Mouse (Mus musculus): ENCODE results near the gene Ostf1. TPM values are rescaled to one million over a fixed set of nuclear protein-coding genes. Genes with fewer than 3 reads are reported as not detected.

Ostf1 gene
- polyA plus RNA-seq, 1 experiment from 2014 or later = 40.9 TPM

GRCm38 (mm10) chr19:18608975-18609374, 22.6 kb downstream of the Ostf1 start:
- H3K4me1 ChIP-seq (ENCODE audit: control insufficient read depth, insufficient read depth, low read length) = no peaks in the 10 kb centered on the region
- 55% methylated on average over 6 of the region's 6 CpGs for WGBS

GRCm38 (mm10) chr19:18607907-18608306, 23.7 kb downstream of the Ostf1 start:
- Histone ChIP-seq H3K36me3 (replicated peaks; ENCODE audit: control insufficient read depth, insufficient read depth, low read depth, low read length) (no peaks in the 10 kb centered on the region), H3K27me3 (ENCODE audit: control insufficient read depth, insufficient read depth, low read length) (no peaks in the 10 kb centered on the region), H3K9me3 (replicated peaks; ENCODE audit: control insufficient read depth, low read length) (no peaks in the 10 kb centered on the region), H3K4me2 (ENCODE audit: low read depth, low read length) (no peak overlapping the region), H3K4me1 (ENCODE audit: control insufficient read depth, insufficient read depth, low read length) (no peaks in the 10 kb centered on the region), H3K4me3 (ENCODE audit: low read depth, low read length) (no peak overlapping the region), H3K9ac (replicated peaks; ENCODE audit: low read length) (no peak overlapping the region), H3K27ac (replicated peaks; ENCODE audit: low read depth, low read length) (no peak overlapping the region)
- WGBS = 51% methylated on average over 7 of the region's 7 CpGs
- no peak for ATAC-seq (replicated peaks; ENCODE audit: insufficient number of reproducible peaks, low FRiP score, low TSS enrichment, low read depth)
- DNase-seq (ENCODE audit: low spot score) = no peak

More at GRCm38 (mm10) chr19:18608975-18609374, 22.6 kb downstream of the Ostf1 start:
- Histone ChIP-seq H3K27ac (replicated peaks; ENCODE audit: low read depth, low read length) (no peak overlapping the region), H3K27me3 (ENCODE audit: control insufficient read depth, insufficient read depth, low read length) (no peaks in the 10 kb centered on the region), H3K9me3 (replicated peaks; ENCODE audit: control insufficient read depth, low read length) (no peaks in the 10 kb centered on the region), H3K9ac (replicated peaks; ENCODE audit: low read length) (no peak overlapping the region), H3K4me2 (ENCODE audit: low read depth, low read length) (no peak overlapping the region), H3K4me3 (ENCODE audit: low read depth, low read length) (no peak overlapping the region), H3K36me3 (replicated peaks; ENCODE audit: control insufficient read depth, insufficient read depth, low read depth, low read length) (no peaks in the 10 kb centered on the region)
- ATAC-seq (replicated peaks; ENCODE audit: insufficient number of reproducible peaks, low FRiP score, low TSS enrichment, low read depth) = no peak
- DNase-seq (ENCODE audit: low spot score) = no peak

- ATAC-seq (replicated peaks; ENCODE audit: insufficient number of reproducible peaks, low FRiP score, low TSS enrichment, low read depth) = no peak
- 85% methylated on average over 6 of the region's 6 CpGs for WGBS
- H3K4me1 ChIP-seq (ENCODE audit: control insufficient read depth, insufficient read depth, low read length) = no peaks in the 10 kb centered on the region
- no peak overlapping the region for H3K9ac ChIP-seq (replicated peaks; ENCODE audit: low read length)
- no peaks in the 10 kb centered on the region for H3K36me3 ChIP-seq (replicated peaks; ENCODE audit: control insufficient read depth, insufficient read depth, low read depth, low read length)
- H3K4me2 ChIP-seq (ENCODE audit: low read depth, low read length) = no peak overlapping the region
- no peaks in the 10 kb centered on the region for H3K9me3 ChIP-seq (replicated peaks; ENCODE audit: control insufficient read depth, low read length)
- H3K27ac ChIP-seq (replicated peaks; ENCODE audit: low read depth, low read length) = no peak overlapping the region
- no peak overlapping the region for H3K4me3 ChIP-seq (ENCODE audit: low read depth, low read length)
- DNase-seq (ENCODE audit: low spot score) = no peak
- H3K27me3 ChIP-seq (ENCODE audit: control insufficient read depth, insufficient read depth, low read length) = no peaks in the 10 kb centered on the region
These were observed 28.6 kb downstream of the Ostf1 start for GRCm38 (mm10) chr19:18603011-18603410.

- Histone ChIP-seq H3K27ac (replicated peaks; ENCODE audit: low read depth, low read length) (no peak overlapping the region), H3K36me3 (replicated peaks; ENCODE audit: control insufficient read depth, insufficient read depth, low read depth, low read length) (no peaks in the 10 kb centered on the region), H3K4me3 (ENCODE audit: low read depth, low read length) (no peak overlapping the region), H3K27me3 (ENCODE audit: control insufficient read depth, insufficient read depth, low read length) (no peaks in the 10 kb centered on the region), H3K9ac (replicated peaks; ENCODE audit: low read length) (no peak overlapping the region), H3K4me2 (ENCODE audit: low read depth, low read length) (no peak overlapping the region), H3K9me3 (replicated peaks; ENCODE audit: control insufficient read depth, low read length) (no peaks in the 10 kb centered on the region), H3K4me1 (ENCODE audit: control insufficient read depth, insufficient read depth, low read length) (no peaks in the 10 kb centered on the region)
- DNase-seq (ENCODE audit: low spot score) (no peak), ATAC-seq (replicated peaks; ENCODE audit: insufficient number of reproducible peaks, low FRiP score, low TSS enrichment, low read depth) (no peak; the same call in 1 of the 2 replicates)
- 91% methylated on average over 9 of the region's 9 CpGs for WGBS
These were observed 31.0 kb downstream of the Ostf1 start for GRCm38 (mm10) chr19:18600611-18601010.

- H3K4me3 ChIP-seq (ENCODE audit: low read depth, low read length) = no peak overlapping the region
- WGBS = 87% methylated on average over 5 of the region's 5 CpGs
These were observed 32.0 kb downstream of the Ostf1 start for GRCm38 (mm10) chr19:18599650-18600049.

GRCm38 (mm10) chr19:18599051-18599450, 32.6 kb downstream of the Ostf1 start:
- no peak overlapping the region for H3K4me2 ChIP-seq (ENCODE audit: low read depth, low read length)
- H3K4me3 ChIP-seq (ENCODE audit: low read depth, low read length) = no peak overlapping the region
- WGBS = 75% methylated on average over 8 of the region's 8 CpGs
- no peak overlapping the region for H3K9ac ChIP-seq (replicated peaks; ENCODE audit: low read length)
- no peaks in the 10 kb centered on the region for H3K36me3 ChIP-seq (replicated peaks; ENCODE audit: control insufficient read depth, insufficient read depth, low read depth, low read length)
- no peaks in the 10 kb centered on the region for H3K27me3 ChIP-seq (ENCODE audit: control insufficient read depth, insufficient read depth, low read length)
- no peaks in the 10 kb centered on the region for H3K9me3 ChIP-seq (replicated peaks; ENCODE audit: control insufficient read depth, low read length)
- H3K4me1 ChIP-seq (ENCODE audit: control insufficient read depth, insufficient read depth, low read length) = no peaks in the 10 kb centered on the region
- H3K27ac ChIP-seq (replicated peaks; ENCODE audit: low read depth, low read length) = no peak overlapping the region
- DNase-seq (ENCODE audit: low spot score) = no peak
- no peak for ATAC-seq (replicated peaks; ENCODE audit: insufficient number of reproducible peaks, low FRiP score, low TSS enrichment, low read depth)

More at GRCm38 (mm10) chr19:18599650-18600049, 32.0 kb downstream of the Ostf1 start:
- H3K4me2 ChIP-seq (ENCODE audit: low read depth, low read length) = no peak overlapping the region
- no peak overlapping the region for H3K27ac ChIP-seq (replicated peaks; ENCODE audit: low read depth, low read length)
- H3K4me1 ChIP-seq (ENCODE audit: control insufficient read depth, insufficient read depth, low read length) = no peaks in the 10 kb centered on the region
- no peak for ATAC-seq (replicated peaks; ENCODE audit: insufficient number of reproducible peaks, low FRiP score, low TSS enrichment, low read depth)
- no peak overlapping the region for H3K9ac ChIP-seq (replicated peaks; ENCODE audit: low read length)
- H3K9me3 ChIP-seq (replicated peaks; ENCODE audit: control insufficient read depth, low read length) = no peaks in the 10 kb centered on the region
- H3K27me3 ChIP-seq (ENCODE audit: control insufficient read depth, insufficient read depth, low read length) = no peaks in the 10 kb centered on the region
- no peak for DNase-seq (ENCODE audit: low spot score)
- H3K36me3 ChIP-seq (replicated peaks; ENCODE audit: control insufficient read depth, insufficient read depth, low read depth, low read length) = no peaks in the 10 kb centered on the region

- Histone ChIP-seq H3K36me3 (replicated peaks; ENCODE audit: control insufficient read depth, insufficient read depth, low read depth, low read length) (no peaks in the 10 kb centered on the region), H3K4me3 (ENCODE audit: low read depth, low read length) (no peak overlapping the region), H3K9ac (replicated peaks; ENCODE audit: low read length) (no peak overlapping the region), H3K4me1 (ENCODE audit: control insufficient read depth, insufficient read depth, low read length) (no peaks in the 10 kb centered on the region), H3K9me3 (replicated peaks; ENCODE audit: control insufficient read depth, low read length) (no peaks in the 10 kb centered on the region), H3K27ac (replicated peaks; ENCODE audit: low read depth, low read length) (no peak overlapping the region), H3K4me2 (ENCODE audit: low read depth, low read length) (no peak overlapping the region), H3K27me3 (ENCODE audit: control insufficient read depth, insufficient read depth, low read length) (no peaks in the 10 kb centered on the region)
- ATAC-seq (replicated peaks; ENCODE audit: insufficient number of reproducible peaks, low FRiP score, low TSS enrichment, low read depth) = no peak
- WGBS = 92% methylated on average over 3 of the region's 3 CpGs
- no peak for DNase-seq (ENCODE audit: low spot score)
These were observed 33.2 kb downstream of the Ostf1 start for GRCm38 (mm10) chr19:18598265-18598926.

GRCm38 (mm10) chr19:18597772-18598171, 33.9 kb downstream of the Ostf1 start:
- Histone ChIP-seq H3K4me2 (ENCODE audit: low read depth, low read length) (no peak overlapping the region), H3K4me3 (ENCODE audit: low read depth, low read length) (no peak overlapping the region), H3K4me1 (ENCODE audit: control insufficient read depth, insufficient read depth, low read length) (no peaks in the 10 kb centered on the region), H3K9ac (replicated peaks; ENCODE audit: low read length) (no peak overlapping the region), H3K9me3 (replicated peaks; ENCODE audit: control insufficient read depth, low read length) (no peaks in the 10 kb centered on the region), H3K27ac (replicated peaks; ENCODE audit: low read depth, low read length) (no peak overlapping the region), H3K36me3 (replicated peaks; ENCODE audit: control insufficient read depth, insufficient read depth, low read depth, low read length) (no peaks in the 10 kb centered on the region), H3K27me3 (ENCODE audit: control insufficient read depth, insufficient read depth, low read length) (no peaks in the 10 kb centered on the region)
- ATAC-seq (replicated peaks; ENCODE audit: insufficient number of reproducible peaks, low FRiP score, low TSS enrichment, low read depth) (no peak), DNase-seq (ENCODE audit: low spot score) (no peak)
- 88% methylated on average over 6 of the region's 6 CpGs for WGBS

Data from embryonic facial prominence, embryonic 11.5 days (tissue).